Mouse (Mus musculus) kidney, adult 18-20 months (tissue): Measurements from ENCODE around the gene Fam174a.

ENCODE experiments used
- DNase-seq: peaks from one replicate; pipeline ENCODE4 v3.0.0; 2021

Fam174a gene

GRCm38 (mm10) chr1:95313393-95314228 lies at the start of gene Fam174a:
TSS of gene Fam174a (plus strand) at chr1:95313623.
- peak; percentile 94 for DNase-seq

- no peak for DNase-seq
Measured at GRCm38 (mm10) chr1:95263843-95264242, 49.6 kb upstream of the Fam174a start.

- DNase-seq = no peak
Measured at GRCm38 (mm10) chr1:95267950-95268724, 45.3 kb upstream of the Fam174a start.

- no peak for DNase-seq
Measured at GRCm38 (mm10) chr1:95273321-95273720, 40.1 kb upstream of the Fam174a start.

GRCm38 (mm10) chr1:95308324-95308723 lies 5.1 kb upstream of the Fam174a start:
- no peak for DNase-seq

GRCm38 (mm10) chr1:95314229-95314555 lies 769 bp downstream of the Fam174a start:
- DNase-seq = no peak

- DNase-seq = no peak
Measured at GRCm38 (mm10) chr1:95315981-95316380, 2.6 kb downstream of the Fam174a start.

GRCm38 (mm10) chr1:95322219-95322618 lies 8.8 kb downstream of the Fam174a start:
- DNase-seq = no peak

- no peak for DNase-seq
Measured at GRCm38 (mm10) chr1:95323004-95323403, 9.6 kb downstream of the Fam174a start.

GRCm38 (mm10) chr1:95326856-95327255 lies 13.4 kb downstream of the Fam174a start:
- no peak for DNase-seq

GRCm38 (mm10) chr1:95339618-95340017 lies 26.2 kb downstream of the Fam174a start:
- no peak for DNase-seq

- no peak for DNase-seq
Measured at GRCm38 (mm10) chr1:95342242-95342641, 28.8 kb downstream of the Fam174a start.

- no peak for DNase-seq
Measured at GRCm38 (mm10) chr1:95343585-95344485, 30.4 kb downstream of the Fam174a start.

GRCm38 (mm10) chr1:95354146-95354545 lies 40.7 kb downstream of the Fam174a start:
- DNase-seq = no peak

GRCm38 (mm10) chr1:95356904-95357303 lies 43.5 kb downstream of the Fam174a start:
- no peak for DNase-seq

- DNase-seq = no peak
Measured at GRCm38 (mm10) chr1:95363692-95364091, 50.3 kb downstream of the Fam174a start.

GRCm38 (mm10) chr1:95366616-95367373 lies 53.4 kb downstream of the Fam174a start:
- DNase-seq = no peak

GRCm38 (mm10) chr1:95367748-95368147 lies 54.3 kb downstream of the Fam174a start:
- DNase-seq = no peak

- no peak for DNase-seq
Measured at GRCm38 (mm10) chr1:95375443-95375842, 62.0 kb downstream of the Fam174a start.

GRCm38 (mm10) chr1:95381028-95381427 lies 67.6 kb downstream of the Fam174a start:
- no peak for DNase-seq
